Mouse (Mus musculus) small intestine, adult 2 months (tissue): Measurements from ENCODE around the gene Gabrg3.

Experiments used
- CTCF ChIP-seq: fragments of 200-500 bp; IDR thresholded peaks from 2 replicates; pipeline ENCODE4 v1.5.1; 2012; ENCODE audit warnings: low read depth, mild to moderate bottlenecking, control low read depth, inconsistent platforms, low read length, moderate library complexity, mixed read lengths; ENCODE audit not compliant: insufficient replicate concordance, insufficient read length; ENCODE audit errors: extremely low read depth
- POLR2A ChIP-seq: fragments of 200-500 bp; IDR thresholded peaks from 2 replicates; pipeline ENCODE4 v1.6.1; 2012; ENCODE audit warnings: low read depth, mild to moderate bottlenecking, control low read depth, inconsistent platforms, low read length, moderate library complexity

DNA sequence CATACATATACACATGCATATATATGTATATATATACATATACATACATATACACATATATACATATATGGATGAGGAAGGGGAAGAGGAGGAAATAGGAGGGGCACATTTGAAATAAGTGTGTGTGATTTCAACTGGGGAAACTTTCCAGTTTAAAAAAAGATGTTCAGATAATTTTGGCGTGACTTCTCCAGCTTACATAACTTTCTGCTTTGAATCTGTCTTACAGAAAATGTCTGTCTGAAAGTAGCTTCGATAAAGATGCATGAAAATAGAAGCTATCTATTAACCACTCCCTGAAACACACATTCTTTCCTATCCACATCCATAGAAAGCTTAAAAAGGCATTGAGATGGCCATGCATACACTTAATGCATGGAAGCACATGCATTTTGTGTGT, 445.4 kb downstream of the Gabrg3 start:
- TF ChIP-seq CTCF (no peak), POLR2A (no peak)
